Mouse (Mus musculus): ENCODE data around the gene Skint8.
"Not testable (repeated sequence)": the region's sequence is repeated elsewhere in the genome, so short reads cannot be mapped to it uniquely, and the experiment has no call there.

Skint8 gene

DNA sequence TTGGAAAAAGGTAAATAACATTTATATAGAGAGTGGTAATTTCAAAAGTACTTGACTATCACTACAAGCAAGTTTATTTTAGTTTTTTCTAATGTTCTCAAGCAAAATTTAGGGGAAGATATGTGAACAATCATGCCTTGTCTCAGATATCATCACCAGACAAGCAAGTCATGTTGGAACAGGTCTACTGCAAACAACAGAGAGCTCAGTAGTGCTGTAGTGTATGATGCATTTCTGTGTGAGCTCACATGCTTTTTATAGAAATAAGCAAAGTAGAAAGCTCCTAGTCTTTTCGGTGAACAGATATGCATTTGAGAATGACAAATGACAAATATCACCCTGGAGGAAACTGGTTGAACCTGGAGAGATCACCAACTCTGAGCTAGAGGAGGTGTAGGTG lies at the start of gene Skint8:
TSS of gene Skint8 (plus strand) at position 301 of the 400 bp plus-strand sequence.
- DNase-seq (ENCODE audit: low spot score in 2 of 2), result no peak

DNA sequence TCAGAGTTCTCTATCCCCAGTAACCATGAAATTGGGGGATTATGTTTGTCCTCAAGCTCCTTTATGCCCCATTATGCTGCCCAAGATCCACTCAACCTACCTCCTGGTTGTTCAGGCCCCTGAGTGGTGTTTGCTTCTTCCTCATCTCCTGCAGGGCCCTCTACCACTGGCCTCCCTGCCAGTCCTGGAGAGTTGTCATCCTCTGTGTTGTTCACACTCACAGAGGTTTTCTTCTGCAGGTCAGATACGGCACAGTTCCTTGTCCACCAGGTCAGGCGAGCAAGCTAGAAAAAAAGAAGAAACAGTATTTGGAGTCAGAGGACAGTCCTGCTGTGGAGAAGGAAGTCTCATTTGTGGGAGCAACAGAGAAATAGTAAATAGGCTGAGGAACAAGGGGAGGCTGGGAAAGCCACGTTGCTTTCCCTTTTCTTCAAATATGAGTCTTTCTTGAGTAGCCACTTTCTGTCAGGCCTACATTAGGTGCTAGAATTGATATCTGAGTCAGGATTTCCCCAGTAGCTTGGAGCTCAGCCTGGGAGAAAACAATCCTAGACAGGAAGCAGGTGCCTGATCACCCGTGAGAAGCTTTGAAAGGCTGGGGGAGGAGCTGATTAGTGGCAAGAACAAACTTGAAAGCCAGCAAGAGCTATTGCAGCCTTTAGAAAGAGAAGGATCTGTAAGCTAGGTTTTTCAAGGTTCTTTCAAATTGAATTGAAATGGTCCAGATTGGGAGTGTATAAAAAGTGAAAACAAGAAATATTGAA lies 38.9 kb upstream of the Skint8 start:
- DNase-seq (ENCODE audit: low spot score in 2 of 2), result no peak

DNA sequence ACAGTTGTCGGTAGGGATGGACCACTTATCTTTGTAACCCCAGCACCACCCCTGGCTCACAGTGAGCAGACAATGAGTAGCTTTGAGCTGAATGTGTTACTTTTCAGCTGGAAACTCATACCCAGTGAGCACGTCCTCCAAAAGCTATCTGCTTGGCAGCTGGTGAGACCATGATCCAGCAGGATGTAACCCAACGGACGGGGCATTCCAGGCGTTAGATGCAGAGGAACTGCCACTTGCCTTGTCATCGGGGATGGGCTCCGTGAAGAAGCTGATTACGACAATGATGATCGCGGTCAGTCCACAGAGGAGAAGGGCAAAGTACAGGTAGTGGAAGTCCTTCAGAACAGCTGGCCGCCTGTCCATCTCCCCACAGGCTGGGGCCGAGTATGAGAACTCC lies 35.6 kb upstream of the Skint8 start:
- no peak for DNase-seq (ENCODE audit: low spot score in 2 of 2)

DNA sequence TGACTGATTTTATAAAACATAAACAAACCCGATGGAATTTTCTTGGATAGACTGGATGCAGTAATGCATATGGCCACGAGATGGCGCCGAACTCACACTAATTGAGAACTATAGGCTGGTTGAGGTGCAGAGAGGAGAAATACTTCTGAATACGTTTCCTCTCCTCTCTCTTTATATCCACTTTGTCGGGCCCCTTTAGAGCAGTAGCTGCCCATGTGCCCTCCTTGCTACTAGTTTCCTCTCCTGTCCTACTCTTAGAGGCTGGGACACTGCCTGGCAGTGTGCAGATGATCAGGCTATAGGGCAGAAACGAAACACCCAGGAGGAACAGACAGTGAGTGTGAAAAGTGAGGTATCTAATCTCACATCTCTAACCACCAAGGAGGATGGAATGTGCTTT lies 33.2 kb upstream of the Skint8 start:
- peak; percentile 18 to 72 for DNase-seq (ENCODE audit: low spot score in 2 of 2)

DNA sequence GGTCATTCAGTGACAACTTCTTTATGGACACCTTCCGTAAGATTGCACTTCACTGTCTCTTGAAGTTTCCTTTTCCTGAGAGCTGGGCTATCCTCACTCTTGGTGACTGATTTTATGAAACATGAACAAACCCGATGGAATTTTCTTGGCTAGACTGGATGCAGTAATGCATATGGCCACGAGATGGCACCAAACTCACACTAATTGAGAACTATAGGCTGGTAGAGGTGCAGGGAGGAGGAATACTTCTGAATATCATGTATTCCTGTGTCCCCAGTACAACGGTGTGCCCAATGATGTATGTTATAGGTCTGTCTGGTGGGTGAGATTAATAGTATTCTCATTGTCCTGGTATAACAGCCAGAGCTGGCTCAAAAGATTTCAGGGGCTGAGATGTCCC lies 32.6 kb upstream of the Skint8 start:
- peak in 1 of 2 experiments; percentile 67 for DNase-seq (ENCODE audit: low spot score in 2 of 2)

DNA sequence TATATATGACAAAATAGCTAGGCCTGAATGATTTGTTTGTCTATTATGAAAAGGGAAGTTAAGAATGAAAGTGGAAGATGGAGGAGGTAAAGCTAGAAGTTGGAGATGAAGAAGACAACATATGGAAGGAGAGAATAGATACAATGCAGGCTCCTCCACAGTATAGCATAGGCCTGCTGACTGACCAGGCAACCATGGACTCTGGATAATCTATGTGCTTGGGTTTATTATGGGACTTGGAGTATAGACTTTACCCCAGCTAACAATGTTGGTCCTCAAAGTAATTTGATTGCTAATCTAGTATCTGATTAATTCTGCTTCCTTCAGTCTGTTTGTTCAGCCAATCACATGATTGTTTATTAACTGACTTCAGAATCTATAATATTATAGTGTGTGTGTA lies 27.1 kb upstream of the Skint8 start:
- DNase-seq (ENCODE audit: low spot score in 2 of 2), result no peak

DNA sequence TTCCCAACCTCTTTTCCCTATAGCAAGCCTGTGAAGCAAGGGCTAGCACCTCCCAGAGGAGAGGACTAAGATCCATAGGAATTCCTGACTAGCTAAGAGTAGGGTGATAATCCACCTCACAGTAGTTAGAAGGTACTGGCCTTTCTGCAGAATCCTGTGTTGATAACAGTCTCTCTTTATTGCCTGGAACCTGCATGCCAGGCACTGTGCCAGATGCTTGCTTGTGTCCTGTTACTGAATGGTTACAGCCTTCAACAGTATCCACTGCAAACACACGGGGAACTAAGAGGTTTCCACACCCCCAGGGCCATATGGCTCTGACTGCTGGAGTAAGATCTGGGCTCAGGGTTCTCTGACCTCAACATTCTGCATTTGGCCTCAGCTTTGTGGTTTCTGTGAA lies 21.4 kb upstream of the Skint8 start:
- DNase-seq (ENCODE audit: low spot score in 2 of 2), result no peak

DNA sequence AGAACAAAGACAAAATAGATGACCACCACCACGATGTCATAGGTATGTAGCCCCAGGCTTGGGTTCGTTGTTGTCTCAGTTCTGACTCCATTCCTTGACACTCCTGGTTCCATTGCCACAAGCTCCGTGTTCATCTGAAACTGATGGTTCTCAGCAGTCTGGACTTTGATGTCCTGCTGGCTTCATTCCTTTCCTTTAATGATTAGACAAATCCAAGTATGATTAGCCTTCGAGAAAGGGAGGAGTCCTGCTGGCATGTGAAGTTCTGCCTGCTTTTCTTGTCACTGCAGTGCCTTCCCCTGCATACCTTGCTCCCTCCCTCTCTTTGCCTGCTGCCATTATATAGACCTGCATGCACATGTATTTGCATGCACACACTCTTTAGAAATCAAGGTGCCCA lies 20.6 kb upstream of the Skint8 start:
- DNase-seq (ENCODE audit: low spot score in 2 of 2), result no peak

DNA sequence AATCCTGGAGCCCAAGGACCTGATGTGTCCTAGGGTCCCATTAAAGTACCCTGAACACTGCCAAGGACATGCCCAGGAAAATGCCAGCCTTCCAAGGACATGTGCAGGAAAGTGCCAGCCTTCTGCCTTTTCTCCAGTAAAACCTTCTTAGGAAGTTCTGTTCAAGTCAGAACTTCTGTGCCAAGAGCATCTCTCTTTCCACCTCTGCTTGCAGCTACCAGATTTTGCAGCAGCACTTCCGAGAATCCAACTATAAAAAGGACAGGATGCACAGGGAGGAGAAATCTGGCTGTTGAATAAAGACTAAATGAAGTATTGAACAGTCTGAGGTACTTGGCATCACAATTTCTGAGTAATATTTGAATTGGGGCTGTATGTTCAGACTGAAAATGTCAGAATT lies 18.7 kb upstream of the Skint8 start:
- not testable (repeated sequence) for DNase-seq (ENCODE audit: low spot score in 2 of 2)

DNA sequence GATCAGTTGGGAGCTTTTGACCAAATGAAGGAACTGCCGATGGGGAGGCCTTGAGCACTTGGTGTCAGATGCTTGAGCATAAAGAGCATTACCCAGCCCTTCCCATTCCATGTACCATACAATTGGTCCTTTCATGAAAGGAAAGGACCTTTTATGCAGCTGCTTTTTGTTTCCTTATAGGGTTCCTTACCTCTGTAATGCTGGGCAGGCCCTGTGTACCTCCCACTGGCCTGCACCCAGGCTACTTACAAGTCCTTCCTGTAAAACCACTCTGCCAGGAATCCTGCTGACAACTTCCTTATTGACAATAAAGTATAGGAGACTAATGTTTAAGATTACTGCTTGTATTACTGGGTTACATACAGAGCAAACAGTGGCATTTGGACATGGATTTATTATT lies 17.7 kb upstream of the Skint8 start:
- no peak for DNase-seq (ENCODE audit: low spot score in 2 of 2)

DNA sequence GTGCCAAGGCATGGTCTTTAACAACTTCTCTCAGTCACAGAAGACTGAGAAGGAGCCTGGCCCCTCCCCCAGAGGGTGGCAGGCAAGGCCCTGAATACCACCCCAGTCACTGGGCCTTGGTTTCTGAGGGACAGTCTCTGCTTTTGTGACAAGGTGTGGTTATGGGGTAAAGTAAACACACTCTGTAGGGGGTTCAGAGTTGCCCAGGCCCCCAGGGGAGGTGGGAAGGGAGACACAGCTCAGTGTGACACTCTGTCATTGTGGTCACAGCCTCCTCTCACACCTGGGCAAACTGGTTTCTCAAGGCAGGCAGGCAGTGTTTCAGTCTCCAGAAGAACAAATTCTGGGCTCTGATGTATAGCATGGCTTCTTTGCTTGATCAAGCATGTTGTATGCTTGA lies 16.4 kb upstream of the Skint8 start, which contains the start of gene Slc5a9:
TSS of gene Slc5a9 (minus strand) at position 144 of the 400 bp plus-strand sequence.
- DNase-seq (ENCODE audit: low spot score in 2 of 2), result no peak

DNA sequence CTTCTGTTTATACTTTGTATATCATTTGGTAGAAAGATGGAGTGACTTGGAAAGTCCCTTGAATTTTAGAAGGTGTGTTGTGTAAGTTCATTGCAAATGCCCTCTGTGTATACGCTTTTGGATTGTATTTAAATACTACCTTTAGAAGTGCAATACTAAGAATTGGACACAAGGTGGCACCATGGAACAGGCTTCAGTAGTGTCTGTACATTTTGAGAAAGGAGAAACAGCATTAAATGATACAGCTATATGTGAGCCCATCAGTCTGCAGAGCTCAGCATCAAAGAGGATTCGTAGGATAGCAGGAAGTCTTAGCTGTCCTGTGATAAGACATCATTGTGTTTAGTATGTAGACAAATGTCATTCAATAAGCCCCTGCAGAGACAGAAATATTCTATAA lies 11.3 kb upstream of the Skint8 start:
- DNase-seq (ENCODE audit: low spot score in 2 of 2), result no peak

DNA sequence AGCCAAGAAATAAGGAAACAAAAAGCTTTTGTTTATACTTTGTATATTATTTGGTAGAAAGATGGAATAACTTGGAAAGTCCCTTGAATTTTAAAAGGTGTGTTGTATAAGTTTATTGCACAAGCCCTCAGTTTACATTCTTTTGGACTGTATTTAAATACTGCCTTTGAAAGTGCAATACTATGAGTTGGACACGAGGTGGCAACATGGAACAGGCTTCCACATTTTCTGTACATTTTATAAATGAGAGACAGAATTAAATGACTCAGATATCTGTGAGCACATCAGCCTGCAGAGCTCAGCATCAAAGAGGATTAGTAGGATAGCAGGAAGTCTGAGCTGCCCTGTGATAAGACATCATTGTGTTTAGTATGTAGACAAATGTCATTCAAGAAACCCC lies 42.1 kb downstream of the Skint8 start:
- DNase-seq (ENCODE audit: low spot score in 2 of 2), result no peak

DNA sequence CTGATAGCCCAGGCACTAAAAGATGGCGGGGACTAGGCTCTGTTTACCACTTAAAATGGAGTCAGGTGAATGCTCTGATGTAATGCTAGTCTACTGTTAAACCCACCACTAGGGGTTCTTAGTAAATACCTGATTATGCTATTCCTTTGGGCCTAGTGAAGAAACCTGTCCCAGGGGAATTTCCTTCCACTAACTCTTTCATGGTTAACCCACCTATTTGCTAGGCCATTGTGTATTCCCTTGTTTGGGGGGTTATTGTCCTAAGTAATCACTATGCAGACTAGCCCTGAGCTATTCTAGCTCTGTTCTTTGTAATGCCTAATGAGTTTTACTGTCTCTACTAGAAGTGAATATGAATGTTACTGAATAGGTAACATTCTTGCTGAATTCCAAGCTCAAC lies 44.0 kb downstream of the Skint8 start:
- not testable (repeated sequence) for DNase-seq (ENCODE audit: low spot score in 2 of 2)

DNA sequence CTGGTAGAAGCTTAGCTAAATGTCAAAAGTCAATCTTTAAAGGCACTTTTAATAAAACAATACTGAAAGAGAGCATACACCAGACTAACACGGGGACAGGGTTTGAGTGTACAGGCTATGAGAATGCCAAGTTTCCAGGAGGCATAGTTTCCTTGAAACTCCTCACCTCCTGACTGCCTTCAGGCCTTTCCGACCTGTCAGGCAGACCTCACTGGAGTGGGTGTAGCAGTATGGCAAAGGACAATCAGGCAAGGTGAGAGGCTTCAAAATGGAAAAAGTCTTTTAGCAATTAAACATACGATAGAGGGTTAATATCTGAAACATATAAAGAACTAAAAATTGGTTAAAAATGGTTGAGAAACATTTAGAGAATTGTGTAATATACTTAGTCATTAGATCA lies 44.5 kb downstream of the Skint8 start:
- DNase-seq (ENCODE audit: low spot score in 2 of 2), result no peak

DNA sequence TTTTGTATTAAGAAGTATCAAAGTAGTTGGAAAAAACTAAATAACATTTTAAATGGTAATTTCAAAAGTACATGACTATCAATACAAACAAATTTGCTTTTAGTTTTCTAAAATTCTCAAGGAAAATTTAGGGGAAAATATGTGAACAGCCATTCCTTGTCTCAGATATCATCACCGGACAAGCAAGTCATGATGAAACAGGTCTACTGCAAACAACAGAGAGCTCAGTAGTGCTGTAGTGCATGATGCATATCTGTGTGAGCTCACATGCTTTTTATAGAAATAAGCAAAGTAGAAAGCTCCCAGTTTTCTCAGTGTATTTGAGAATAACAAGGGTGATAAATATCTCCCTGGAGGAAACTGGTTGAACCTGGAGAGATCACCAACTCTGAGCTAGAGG lies 53.4 kb downstream of the Skint8 start, which contains the start of gene Skint7:
TSS of gene Skint7 (plus strand) at position 301 of the 400 bp plus-strand sequence.
- no peak for DNase-seq (ENCODE audit: low spot score in 2 of 2)

Data from spleen, postnatal 4 days (tissue).